Mouse (Mus musculus) limb, embryonic 14.5 days (tissue): ENCODE measurements around the gene Gm21454. TPM values are rescaled to one million over a fixed set of nuclear protein-coding genes. Genes with fewer than 3 reads are reported as not detected.
"Not testable (repeated sequence)": the region's sequence is repeated elsewhere in the genome, so short reads cannot be mapped to it uniquely, and the experiment has no call there.

Experiments
- ATAC-seq: fragments of 200-750 bp; cut with Nextera tagmentation; 2 replicates; pipeline ENCODE4 v1.8.0; 2017; ENCODE audit warnings: low read depth, moderate number of reproducible peaks, moderate TSS enrichment; ENCODE audit not compliant: low FRiP score
- DNase-seq: peaks from one replicate; pipeline ENCODE4 v3.0.0-alpha.2; 2015; ENCODE audit warnings: low spot score
- H3K27ac ChIP-seq: fragments of 300-500 bp; sonication (generic); replicated peaks from 2 replicates; pipeline ENCODE4 v1.5.1; 2014; ENCODE audit warnings: low read depth, mild to moderate bottlenecking, low read length, moderate library complexity, mixed read lengths
- H3K27me3 ChIP-seq: fragments of 300-500 bp; sonication (generic); 2 replicates; pipeline ENCODE4 v1.6.1; 2014; ENCODE audit warnings: low read length, mixed read lengths; ENCODE audit not compliant: control insufficient read depth, insufficient read depth
- H3K36me3 ChIP-seq: fragments of 300-500 bp; sonication (generic); 2 replicates; pipeline ENCODE4 v1.6.1; 2014; ENCODE audit warnings: mild to moderate bottlenecking, low read length, moderate library complexity, mixed read lengths; ENCODE audit not compliant: control insufficient read depth, insufficient read depth
- H3K4me1 ChIP-seq: fragments of 300-500 bp; sonication (generic); 2 replicates; pipeline ENCODE4 v1.6.1; 2014; ENCODE audit warnings: antibody characterized with exemption, low read length, mixed read lengths; ENCODE audit not compliant: control insufficient read depth, insufficient read depth
- H3K4me2 ChIP-seq: fragments of 300-500 bp; sonication (generic); replicated peaks from 2 replicates; pipeline ENCODE4 v1.6.1; 2014; ENCODE audit warnings: low read depth, mild to moderate bottlenecking, low read length, moderate library complexity; ENCODE audit not compliant: severe bottlenecking
- H3K4me3 ChIP-seq: fragments of 300-500 bp; sonication (generic); replicated peaks from 2 replicates; pipeline ENCODE4 v1.5.1; 2014; ENCODE audit warnings: low read length
- H3K9ac ChIP-seq: fragments of 300-500 bp; sonication (generic); 2 replicates; pipeline ENCODE4 v1.6.1; 2014; ENCODE audit warnings: mild to moderate bottlenecking, low read depth, low read length, moderate library complexity; ENCODE audit not compliant: severe bottlenecking
- H3K9me3 ChIP-seq: fragments of 300-500 bp; sonication (generic); 2 replicates; pipeline ENCODE4 v1.6.1; 2016; ENCODE audit warnings: low read length; ENCODE audit not compliant: control insufficient read depth
- WGBS: fragments of 180-500 bp; shearing (Covaris S2); extraction: QIAGEN DNeasy Blood & Tissue Kit; methylation state at CpG from one replicate; pipeline ENCODE4 v1.1.7; 2014; 5-methylcytosine and 5-hydroxymethylcytosine counted together
- polyA plus RNA-seq, 2 experiments: library from polyadenylated mRNA; depleted of rRNA in 1 of 2; stranded (reverse) in 1 of 2; unstranded in 1 of 2; fragments of >200 nt; fragmentation: Nextera tagmentation in 1 of 2; extraction: Ambion mirVana in 1 of 2; gene quantifications; 2 replicates each; pipeline versions ENCODE4 v1.2.1 to v1.2.3; 2012 to 2014

The Gm21454 gene
- polyA plus RNA-seq (2012; rRNA removed) (not detected in 2 replicates), polyA plus RNA-seq (2014; fragmentation: Nextera tagmentation; extraction: Ambion mirVana) (not detected in 2 replicates)

- not testable (repeated sequence) for H3K9me3 ChIP-seq, DNase-seq, H3K27me3 ChIP-seq, H3K4me2 ChIP-seq, H3K36me3 ChIP-seq, H3K27ac ChIP-seq, H3K9ac ChIP-seq, H3K4me3 ChIP-seq, ATAC-seq, H3K4me1 ChIP-seq
Observed at GRCm38 (mm10) chrY:13252091-13252490, at the start of gene Gm21454, which contains the start of gene Gm21440. TSS of gene Gm21454 (plus strand) at chrY:13252442. TSS of gene Gm21440 (plus strand) at chrY:13252391.

GRCm38 (mm10) chrY:13223828-13224227 lies 28.4 kb upstream of the Gm21454 start, which contains the start of gene Gm21828:
TSS of gene Gm21828 (minus strand) at chrY:13223928.
- not testable (repeated sequence) for H3K9ac ChIP-seq, H3K27ac ChIP-seq, DNase-seq, H3K4me3 ChIP-seq, H3K9me3 ChIP-seq, H3K36me3 ChIP-seq, H3K4me1 ChIP-seq, H3K4me2 ChIP-seq, H3K27me3 ChIP-seq, ATAC-seq
- WGBS, result no CpG with 5 or more reads among the region's 3 CpGs

GRCm38 (mm10) chrY:13348963-13349362 lies 96.7 kb downstream of the Gm21454 start, which contains the start of gene Gm21725:
TSS of gene Gm21725 (minus strand) at chrY:13349063.
- not testable (repeated sequence) for H3K4me2 ChIP-seq, DNase-seq, H3K4me1 ChIP-seq, H3K36me3 ChIP-seq, H3K9ac ChIP-seq, ATAC-seq, H3K9me3 ChIP-seq, H3K4me3 ChIP-seq, H3K27me3 ChIP-seq, H3K27ac ChIP-seq
- WGBS, result no CpG with 5 or more reads among the region's 3 CpGs

Other genes starting within 250 kb of the Gm21454 start
- not detected in 2 replicates for gene Gm20807, start 209.6 kb upstream of the Gm21454 start, polyA plus RNA-seq (2012; rRNA removed)
- gene Gm20807, start 209.6 kb upstream of the Gm21454 start, polyA plus RNA-seq (2014; fragmentation: Nextera tagmentation; extraction: Ambion mirVana), result not detected in 2 replicates
- gene Gm21891, start 119.0 kb upstream of the Gm21454 start, polyA plus RNA-seq (2012; rRNA removed), result not detected in 2 replicates
- gene Gm21891, start 119.0 kb upstream of the Gm21454 start, polyA plus RNA-seq (2014; fragmentation: Nextera tagmentation; extraction: Ambion mirVana), result not detected in 2 replicates
- not detected in 2 replicates for gene Gm21425, start 90.5 kb upstream of the Gm21454 start, polyA plus RNA-seq (2012; rRNA removed)
- gene Gm21425, start 90.5 kb upstream of the Gm21454 start, polyA plus RNA-seq (2014; fragmentation: Nextera tagmentation; extraction: Ambion mirVana), result not detected in 2 replicates
- not detected in 2 replicates for gene Gm21828, start 28.5 kb upstream of the Gm21454 start, polyA plus RNA-seq (2012; rRNA removed)
- gene Gm21828, start 28.5 kb upstream of the Gm21454 start, polyA plus RNA-seq (2014; fragmentation: Nextera tagmentation; extraction: Ambion mirVana), result not detected in 2 replicates
- not detected in 2 replicates for gene Gm21440, start 51 bp upstream of the Gm21454 start, polyA plus RNA-seq (2012; rRNA removed)
- gene Gm21440, start 51 bp upstream of the Gm21454 start, polyA plus RNA-seq (2014; fragmentation: Nextera tagmentation; extraction: Ambion mirVana), result not detected in 2 replicates
- gene Gm21725, start 96.6 kb downstream of the Gm21454 start, polyA plus RNA-seq (2012; rRNA removed), result not detected in 2 replicates
- not detected in 2 replicates for gene Gm21725, start 96.6 kb downstream of the Gm21454 start, polyA plus RNA-seq (2014; fragmentation: Nextera tagmentation; extraction: Ambion mirVana)
- gene Gm21866, start 213.1 kb downstream of the Gm21454 start, polyA plus RNA-seq (2012; rRNA removed), result not detected in 2 replicates
- gene Gm21866, start 213.1 kb downstream of the Gm21454 start, polyA plus RNA-seq (2014; fragmentation: Nextera tagmentation; extraction: Ambion mirVana), result not detected in 2 replicates
- gene Gm20773, start 241.6 kb downstream of the Gm21454 start, polyA plus RNA-seq (2012; rRNA removed), result not detected in 2 replicates
- not detected in 2 replicates for gene Gm20773, start 241.6 kb downstream of the Gm21454 start, polyA plus RNA-seq (2014; fragmentation: Nextera tagmentation; extraction: Ambion mirVana)